Mouse (Mus musculus) bone marrow, adult 2 months (tissue): ENCODE results near the gene Hba-x. TPM values are rescaled to one million over a fixed set of nuclear protein-coding genes. Genes with fewer than 3 reads are reported as not detected.
"Not testable (repeated sequence)": the region's sequence is repeated elsewhere in the genome, so short reads cannot be mapped to it uniquely, and the experiment has no call there.

Experiments used
- H3K27ac ChIP-seq: fragments of 200-500 bp; 2 replicates; pipeline ENCODE4 v1.5.1; 2012; ENCODE audit warnings: low read depth, mild to moderate bottlenecking, control low read depth, inconsistent platforms, low read length; ENCODE audit not compliant: control insufficient read depth, poor library complexity, insufficient read depth
- H3K4me1 ChIP-seq: fragments of 200-500 bp; 2 replicates; pipeline ENCODE4 v1.6.1; 2011; ENCODE audit warnings: low read length; ENCODE audit not compliant: control insufficient read depth, insufficient read depth
- H3K4me3 ChIP-seq: fragments of 200-500 bp; replicated peaks from 2 replicates; pipeline ENCODE3; 2011; ENCODE audit warnings: mild to moderate bottlenecking, low read depth, low read length, control low read depth; ENCODE audit not compliant: control insufficient read depth
- CTCF ChIP-seq: fragments of 200-500 bp; IDR thresholded peaks from 2 replicates; pipeline ENCODE4 v1.5.1; 2011; ENCODE audit warnings: low read length, control low read depth; ENCODE audit not compliant: control insufficient read depth, insufficient read depth
- POLR2A ChIP-seq: fragments of 200-500 bp; IDR thresholded peaks from 2 replicates; pipeline ENCODE4 v1.6.1; 2011; ENCODE audit warnings: low read depth, mild to moderate bottlenecking, control low read depth, low read length, borderline replicate concordance; ENCODE audit not compliant: control insufficient read depth
- WGBS: fragments of 180-500 bp; shearing (Covaris S2); methylation state at CpG from one replicate; pipeline ENCODE4 v1.1.7; 2018; 5-methylcytosine and 5-hydroxymethylcytosine counted together
- polyA plus RNA-seq: library from polyadenylated mRNA; stranded (reverse); fragments of >200 nt; gene quantifications from 2 replicates; pipeline ENCODE4 v1.2.4, GENCODE M21; 2011; ENCODE audit warnings: low replicate concordance; ENCODE audit not compliant: missing spikeins, insufficient read depth, insufficient read length

Gene Hba-x
- polyA plus RNA-seq, 1 experiment: 2.6 TPM

DNA sequence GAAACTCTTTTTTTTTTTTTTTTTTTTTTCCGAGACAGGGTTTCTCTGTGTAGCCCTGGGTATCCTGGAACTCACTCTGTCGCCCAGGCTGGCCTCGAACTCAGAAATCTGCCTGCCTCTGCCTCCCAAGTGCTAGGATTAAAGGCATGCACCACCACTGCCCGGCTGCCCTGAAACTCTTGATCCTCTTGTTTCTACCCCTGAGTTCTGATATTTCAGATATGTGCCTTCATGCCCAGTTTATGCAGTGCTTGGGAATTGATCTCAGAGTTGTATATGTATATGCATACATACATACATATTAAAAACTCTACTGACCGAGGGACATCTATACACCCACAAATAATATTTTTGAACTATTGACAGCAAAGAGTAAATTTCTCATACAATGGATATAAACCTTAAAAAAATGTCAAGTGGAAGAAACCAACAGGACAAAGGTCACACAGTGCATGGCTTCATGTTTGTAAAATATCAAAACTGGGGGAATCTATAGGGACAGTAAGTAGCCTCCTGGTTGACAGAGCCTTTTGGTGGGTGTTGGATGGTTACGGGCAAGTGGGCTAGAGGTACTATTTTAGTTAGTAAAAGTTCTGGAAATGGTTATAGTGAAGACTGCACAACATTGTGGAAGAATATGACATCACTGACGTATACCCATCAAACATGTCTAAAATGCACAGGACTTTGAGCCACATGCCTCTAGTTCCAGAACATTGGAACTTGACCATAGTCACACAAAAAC, 9.0 kb downstream of the Hba-x start:
- Histone ChIP-seq H3K4me3 (peak overlapping the region; percentile 14), H3K27ac (peak overlapping the region; percentile 78), H3K4me1 (peaks cover 2% of the 10 kb centered on the region; the same call in 1 of the 2 replicates)
- 64% methylated on average over 7 of the region's 7 CpGs for WGBS
- TF ChIP-seq POLR2A: peak; percentile 49; the same call in 1 of the 2 replicates
- no peak for TF ChIP-seq CTCF

DNA sequence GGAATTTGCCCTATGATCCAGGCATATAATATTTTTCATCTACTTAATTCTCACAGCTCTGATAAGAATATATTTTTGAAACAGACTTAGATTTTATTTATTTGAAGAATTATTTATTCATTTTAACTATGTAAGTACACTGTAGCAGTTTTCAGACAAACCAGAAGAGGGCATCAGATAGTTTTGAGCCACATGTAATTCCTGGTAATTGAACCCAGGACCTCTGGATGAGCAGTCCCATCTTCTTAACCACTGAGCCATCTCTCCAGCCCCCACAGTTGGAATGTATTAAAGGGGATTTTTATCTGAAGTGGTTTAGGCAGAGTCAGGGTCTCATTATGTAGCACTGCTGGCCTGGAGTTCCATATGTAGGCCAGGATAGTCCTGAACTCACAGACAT, 9.7 kb downstream of the Hba-x start:
- H3K4me3 ChIP-seq, H3K4me1 ChIP-seq, H3K27ac ChIP-seq: not testable (repeated sequence)

DNA sequence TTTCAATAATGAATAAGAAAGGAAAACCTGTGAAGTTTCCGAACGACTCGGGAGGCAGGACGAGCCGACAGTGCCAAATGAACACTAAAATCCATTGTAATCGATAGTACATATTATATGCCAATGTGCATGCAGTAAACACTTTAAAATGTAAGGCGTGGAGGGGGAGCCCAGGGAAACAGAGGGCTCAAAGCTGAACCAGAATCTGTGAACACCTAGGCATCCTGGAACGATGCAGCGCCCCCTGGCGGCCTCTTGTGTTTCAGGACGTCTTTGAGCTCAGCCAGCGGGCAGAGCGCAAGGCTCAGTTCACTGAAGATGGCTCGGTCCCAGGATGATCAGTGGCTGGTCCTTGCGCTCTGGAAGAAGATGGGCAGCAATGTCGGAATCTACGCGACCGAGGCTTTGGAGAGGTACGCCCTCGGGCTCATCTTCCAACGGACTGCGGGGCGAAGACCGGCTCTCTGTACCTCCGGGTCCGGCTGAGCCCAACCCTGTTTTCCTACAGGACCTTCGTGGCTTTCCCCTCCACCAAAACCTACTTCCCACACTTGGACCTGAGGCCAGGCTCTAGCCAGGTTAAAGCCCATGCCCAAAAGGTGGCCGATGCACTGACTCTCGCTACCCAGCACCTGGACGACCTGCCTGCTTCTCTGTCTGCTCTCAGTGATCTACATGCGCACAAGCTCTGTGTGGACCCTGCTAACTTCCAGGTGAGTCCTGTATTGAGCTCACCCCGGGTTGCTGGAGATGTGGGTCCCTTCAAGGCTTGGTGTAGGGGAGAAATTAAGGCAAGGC, 10.7 kb downstream of the Hba-x start, which contains the start of gene Hbq1b:
Hbq1b (plus strand) TSS at position 271 of the 798 bp plus-strand sequence.
- TF ChIP-seq POLR2A (peak; percentile 39; the same call in 1 of the 2 replicates), CTCF (peak; percentile 62)
- Histone ChIP-seq H3K27ac (peak within 1 kb of the TSS; percentile 89), H3K4me3 (peak within 1 kb of the TSS; percentile 70)
- H3K4me1 ChIP-seq: not testable (repeated sequence)
- 21% methylated on average over 30 of the region's 33 CpGs for WGBS

DNA sequence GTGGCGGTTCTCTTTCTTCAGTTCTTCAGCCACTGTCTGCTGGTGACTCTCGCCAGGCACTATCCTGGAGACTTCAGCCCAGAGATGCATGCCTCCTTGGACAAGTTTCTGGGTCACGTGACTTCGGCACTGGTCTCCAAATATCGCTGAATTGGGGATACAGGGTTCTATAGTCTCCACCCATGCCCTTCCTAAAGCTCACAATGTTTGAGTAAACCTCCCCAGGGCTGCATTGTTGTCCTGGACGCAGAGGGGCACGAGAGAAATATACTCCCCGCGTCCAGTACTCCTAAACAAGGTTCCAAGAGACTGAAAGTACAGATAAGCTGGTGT, 11.3 kb downstream of the Hba-x start:
- H3K27ac ChIP-seq: peak overlapping the region; percentile 89
- no peak for TF ChIP-seq CTCF
- no peak for TF ChIP-seq POLR2A

DNA sequence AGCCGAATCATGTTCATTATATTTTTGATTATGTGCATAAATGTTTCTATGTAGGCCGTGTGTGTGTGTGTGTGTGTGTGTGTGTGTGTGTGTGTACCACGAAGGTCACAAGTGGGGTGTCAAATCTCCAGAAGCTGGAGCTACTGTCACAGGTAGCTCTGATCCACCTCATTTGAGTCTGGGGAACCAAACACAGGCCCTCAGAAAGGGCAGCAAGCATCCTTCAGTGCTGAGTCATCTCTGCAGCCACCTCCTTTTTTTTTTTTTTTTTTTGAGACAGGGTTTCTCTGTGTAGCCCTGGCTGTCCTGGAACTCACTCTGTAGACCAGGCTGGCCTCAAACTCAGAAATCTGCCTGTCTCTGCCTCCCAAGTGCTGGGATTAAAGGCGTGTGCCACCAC, 16.6 kb downstream of the Hba-x start:
- H3K4me1 ChIP-seq, H3K4me3 ChIP-seq: not testable (repeated sequence)
- H3K27ac ChIP-seq: peak overlapping the region; percentile 69
- 64% methylated on average over 4 of the region's 4 CpGs for WGBS

More for the DNA sequence above, 11.3 kb downstream of the Hba-x start:
- Histone ChIP-seq H3K4me1 (no peaks in the 10 kb centered on the region), H3K4me3 (peak overlapping the region; percentile 70)
- 70% methylated on average over 9 of the region's 9 CpGs for WGBS

DNA sequence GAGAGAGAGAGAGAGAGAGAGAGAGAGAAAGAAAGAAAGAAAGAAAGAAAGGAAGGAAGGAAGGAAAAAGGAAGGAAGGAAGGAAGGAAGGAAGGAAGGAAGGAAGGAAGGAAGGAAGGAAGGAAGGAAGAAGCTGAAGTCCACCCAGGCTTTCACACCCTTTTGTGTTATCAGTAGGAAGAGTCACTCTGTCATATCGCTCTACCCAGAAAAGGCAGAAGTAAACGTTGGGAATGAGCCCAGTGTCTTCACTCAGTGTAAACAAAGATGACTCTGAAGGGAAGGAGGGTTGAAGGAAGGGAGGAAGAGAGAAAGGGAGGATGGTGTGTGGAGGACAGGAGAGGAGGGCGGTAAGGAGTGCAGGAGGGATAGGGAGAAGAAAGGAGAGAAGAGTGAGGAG, 17.3 kb downstream of the Hba-x start:
- 47% methylated on average over 3 of the region's 3 CpGs for WGBS
- not testable (repeated sequence) for H3K4me1 ChIP-seq

DNA sequence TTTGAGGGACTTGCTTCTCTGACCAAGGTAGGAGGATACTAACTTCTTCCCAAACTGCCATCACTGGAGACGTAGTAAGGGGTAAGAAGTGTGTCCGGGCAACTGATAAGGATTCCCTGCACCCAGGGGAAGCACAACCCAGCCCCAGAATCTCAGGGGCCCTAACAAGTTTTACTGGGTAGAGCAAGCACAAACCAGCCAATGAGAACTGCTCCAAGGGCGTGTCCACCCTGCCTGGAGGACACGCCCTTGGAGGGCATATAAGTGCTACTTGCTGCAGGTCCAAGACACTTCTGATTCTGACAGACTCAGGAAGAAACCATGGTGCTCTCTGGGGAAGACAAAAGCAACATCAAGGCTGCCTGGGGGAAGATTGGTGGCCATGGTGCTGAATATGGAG, 20.0 kb downstream of the Hba-x start, which contains the start of gene Hba-a2:
Hba-a2 (plus strand) TSS at position 287 of the 400 bp plus-strand sequence.
- Histone ChIP-seq H3K27ac (peak within 1 kb of the TSS; percentile 83), H3K4me3 (peak within 1 kb of the TSS; percentile 30)
- not testable (repeated sequence) for H3K4me1 ChIP-seq
- no CpG with 5 or more reads among the region's 4 CpGs for WGBS

More for the DNA sequence above, 17.3 kb downstream of the Hba-x start:
- H3K4me3 ChIP-seq: not testable (repeated sequence)
- peak overlapping the region; percentile 74 for H3K27ac ChIP-seq

DNA sequence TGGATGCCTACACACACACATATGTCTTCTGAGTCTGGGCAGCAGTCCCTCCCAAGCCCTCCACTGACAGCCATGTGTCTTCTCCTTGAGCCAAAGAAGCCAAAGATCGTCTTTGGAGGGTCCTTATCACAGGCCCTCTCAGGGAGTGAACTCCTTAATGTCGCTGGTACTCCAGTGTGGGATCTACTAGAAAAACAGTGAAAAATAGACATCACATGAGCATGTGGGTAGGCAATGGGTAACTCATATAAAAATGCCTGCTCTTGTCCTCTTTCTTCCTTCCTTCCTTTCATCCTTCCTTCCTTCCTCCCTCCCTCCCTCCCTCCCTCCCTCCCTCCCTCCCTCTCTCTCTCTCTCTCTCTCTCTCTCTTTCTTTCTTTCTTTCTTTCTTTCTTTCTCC, 21.2 kb downstream of the Hba-x start:
- peak; percentile 16; the same call in 1 of the 2 replicates for TF ChIP-seq POLR2A
- WGBS: 33% methylated on average over 2 of the region's 2 CpGs
- peak overlapping the region; percentile 81 for H3K27ac ChIP-seq
- H3K4me3 ChIP-seq: peak overlapping the region; percentile 19
- not testable (repeated sequence) for H3K4me1 ChIP-seq
